Mouse (Mus musculus): ENCODE data around the gene Gnaq. TPM values are rescaled to one million over a fixed set of nuclear protein-coding genes. Genes with fewer than 3 reads are reported as not detected.
"Not testable (repeated sequence)": the region's sequence is repeated elsewhere in the genome, so short reads cannot be mapped to it uniquely, and the experiment has no call there.

The Gnaq gene
- polyA plus RNA-seq, 1 experiment from 2014 or later: 19.6 TPM

GRCm38 (mm10) chr19:16255294-16255693 is 122.7 kb downstream of the Gnaq start:
- Histone ChIP-seq H3K9me3 (replicated peaks) (no peaks in the 10 kb centered on the region), H3K27ac (no peak overlapping the region), H3K4me3 (no peak overlapping the region), H3K27me3 (ENCODE audit: low read depth, poor library complexity, severe bottlenecking) (no peaks in the 10 kb centered on the region), H3K36me3 (no peaks in the 10 kb centered on the region), H3K4me1 (peaks cover 20% of the 10 kb centered on the region)
- DNase-seq (ENCODE audit: low spot score): no peak
- WGBS: 88% methylated on average over 2 of the region's 2 CpGs

DNA sequence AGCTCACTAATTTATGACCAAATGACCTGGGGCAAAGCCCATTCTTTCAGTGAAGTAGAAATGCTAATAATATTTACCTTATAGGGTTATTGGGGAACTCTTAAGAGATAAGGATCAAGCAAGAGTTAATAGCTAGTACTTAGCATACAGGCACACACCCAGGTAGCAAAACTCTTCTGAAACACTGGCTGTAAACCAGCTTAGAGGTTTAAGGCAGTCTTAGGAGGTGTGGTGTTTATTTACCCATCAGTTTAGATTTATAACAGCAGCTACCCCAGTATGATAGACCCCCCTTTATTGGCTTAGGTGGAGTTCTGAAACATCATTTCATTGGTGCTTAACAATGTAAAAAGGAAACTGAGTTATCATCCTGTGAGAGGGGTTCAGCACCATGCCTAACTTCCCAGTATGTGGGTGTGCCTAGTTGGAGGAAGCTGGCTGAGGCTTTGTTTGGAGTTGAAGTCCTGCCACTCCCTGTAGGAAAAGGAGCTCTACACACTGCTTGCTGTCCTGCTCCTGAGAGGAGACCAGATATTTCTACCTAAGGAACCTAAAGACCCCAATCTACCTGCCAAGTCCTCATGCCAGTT is 126.2 kb downstream of the Gnaq start:
- Histone ChIP-seq H3K27me3 (ENCODE audit: low read depth, poor library complexity, severe bottlenecking) (no peaks in the 10 kb centered on the region), H3K9me3 (replicated peaks) (no peaks in the 10 kb centered on the region), H3K4me3 (no peak overlapping the region), H3K27ac (no peak overlapping the region), H3K4me1 (peaks cover 11% of the 10 kb centered on the region; the same call in 1 of the 2 replicates), H3K36me3 (no peaks in the 10 kb centered on the region)
- no peak for DNase-seq (ENCODE audit: low spot score)

- DNase-seq (ENCODE audit: low spot score): no peak
- no peak overlapping the region for H3K4me3 ChIP-seq
- no peaks in the 10 kb centered on the region for H3K36me3 ChIP-seq
- H3K4me1 ChIP-seq: peaks cover 11% of the 10 kb centered on the region; the same call in 1 of the 2 replicates
- 77% methylated on average over 6 of the region's 6 CpGs for WGBS
- H3K27ac ChIP-seq: no peak overlapping the region
- H3K9me3 ChIP-seq (replicated peaks): no peaks in the 10 kb centered on the region
- no peaks in the 10 kb centered on the region for H3K27me3 ChIP-seq (ENCODE audit: low read depth, poor library complexity, severe bottlenecking)
Measured at GRCm38 (mm10) chr19:16259786-16260434, 127.3 kb downstream of the Gnaq start.

DNA sequence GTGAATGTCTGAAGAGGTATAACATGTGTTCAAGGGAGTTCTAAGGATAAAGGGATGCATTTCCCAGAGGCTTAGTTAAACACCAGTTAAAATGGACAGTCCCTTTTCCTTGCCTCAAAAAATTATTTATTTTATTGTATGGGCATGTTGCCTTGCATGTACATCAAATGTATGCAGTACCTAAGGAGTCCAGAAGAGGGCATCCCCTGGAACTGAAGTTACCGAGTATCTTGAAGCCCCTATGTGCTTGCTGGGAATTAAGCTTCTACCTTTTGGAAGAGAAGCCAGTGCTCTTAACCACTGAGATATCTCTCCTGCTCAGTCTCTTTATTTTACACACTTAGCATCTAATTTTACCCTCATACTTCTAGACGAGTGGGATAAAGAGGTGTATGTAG is 127.8 kb downstream of the Gnaq start:
- H3K9me3 ChIP-seq (replicated peaks): no peaks in the 10 kb centered on the region
- no peaks in the 10 kb centered on the region for H3K27me3 ChIP-seq (ENCODE audit: low read depth, poor library complexity, severe bottlenecking)
- peaks cover 11% of the 10 kb centered on the region; the same call in 1 of the 2 replicates for H3K4me1 ChIP-seq
- H3K27ac ChIP-seq: no peak overlapping the region
- no peaks in the 10 kb centered on the region for H3K36me3 ChIP-seq
- no peak for DNase-seq (ENCODE audit: low spot score)
- H3K4me3 ChIP-seq: no peak overlapping the region
- WGBS: 80% methylated on average over 2 of the region's 2 CpGs

GRCm38 (mm10) chr19:16260973-16261372 is 128.3 kb downstream of the Gnaq start:
- Histone ChIP-seq H3K27me3 (ENCODE audit: low read depth, poor library complexity, severe bottlenecking) (no peaks in the 10 kb centered on the region), H3K9me3 (replicated peaks) (no peaks in the 10 kb centered on the region), H3K36me3 (no peaks in the 10 kb centered on the region), H3K4me3 (no peak overlapping the region), H3K27ac (no peak overlapping the region), H3K4me1 (peaks cover 11% of the 10 kb centered on the region; the same call in 1 of the 2 replicates)
- WGBS: 87% methylated on average over 1 of the region's 1 CpGs
- DNase-seq (ENCODE audit: low spot score): no peak

- H3K4me3 ChIP-seq: no peak overlapping the region
- no peak overlapping the region for H3K27ac ChIP-seq
- H3K36me3 ChIP-seq: no peaks in the 10 kb centered on the region
- DNase-seq (ENCODE audit: low spot score): no peak
- H3K4me1 ChIP-seq: peaks cover 11% of the 10 kb centered on the region; the same call in 1 of the 2 replicates
- no peaks in the 10 kb centered on the region for H3K9me3 ChIP-seq (replicated peaks)
- no peaks in the 10 kb centered on the region for H3K27me3 ChIP-seq (ENCODE audit: low read depth, poor library complexity, severe bottlenecking)
- WGBS: 96% methylated on average over 6 of the region's 6 CpGs
Measured at GRCm38 (mm10) chr19:16261631-16262030, 129.0 kb downstream of the Gnaq start.

- Histone ChIP-seq H3K9me3 (replicated peaks) (no peaks in the 10 kb centered on the region), H3K27ac (no peak overlapping the region), H3K36me3 (no peaks in the 10 kb centered on the region), H3K27me3 (ENCODE audit: low read depth, poor library complexity, severe bottlenecking) (no peaks in the 10 kb centered on the region), H3K4me1 (peaks cover 11% of the 10 kb centered on the region; the same call in 1 of the 2 replicates), H3K4me3 (no peak overlapping the region)
- 94% methylated on average over 4 of the region's 4 CpGs for WGBS
- no peak for DNase-seq (ENCODE audit: low spot score)
Measured at GRCm38 (mm10) chr19:16262340-16262739, 129.7 kb downstream of the Gnaq start.

DNA sequence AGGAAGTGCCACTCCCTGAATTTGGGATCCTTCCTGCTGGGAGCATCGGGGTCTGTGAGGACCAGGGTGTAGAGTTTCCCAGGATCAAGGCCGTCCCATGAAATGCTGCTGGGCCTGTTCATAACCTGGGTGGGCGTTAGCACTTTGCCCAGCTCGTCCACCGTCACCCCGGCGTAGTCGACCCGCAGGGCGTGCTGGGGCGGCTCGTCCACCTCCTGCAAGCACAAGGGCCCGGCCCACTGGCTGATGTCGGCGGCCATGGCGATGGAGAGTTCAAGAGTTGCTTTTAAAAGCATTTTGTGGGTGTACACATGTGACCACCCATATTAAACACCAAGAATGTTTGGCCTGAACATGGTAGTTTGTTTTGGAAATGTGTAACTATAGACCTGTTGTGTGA is 134.7 kb downstream of the Gnaq start:
- H3K36me3 ChIP-seq; H3K4me1 ChIP-seq; DNase-seq (ENCODE audit: low spot score); H3K9me3 ChIP-seq (replicated peaks); H3K27me3 ChIP-seq (ENCODE audit: low read depth, poor library complexity, severe bottlenecking); H3K27ac ChIP-seq; H3K4me3 ChIP-seq: not testable (repeated sequence)
- WGBS: 91% methylated on average over 12 of the region's 16 CpGs

DNA sequence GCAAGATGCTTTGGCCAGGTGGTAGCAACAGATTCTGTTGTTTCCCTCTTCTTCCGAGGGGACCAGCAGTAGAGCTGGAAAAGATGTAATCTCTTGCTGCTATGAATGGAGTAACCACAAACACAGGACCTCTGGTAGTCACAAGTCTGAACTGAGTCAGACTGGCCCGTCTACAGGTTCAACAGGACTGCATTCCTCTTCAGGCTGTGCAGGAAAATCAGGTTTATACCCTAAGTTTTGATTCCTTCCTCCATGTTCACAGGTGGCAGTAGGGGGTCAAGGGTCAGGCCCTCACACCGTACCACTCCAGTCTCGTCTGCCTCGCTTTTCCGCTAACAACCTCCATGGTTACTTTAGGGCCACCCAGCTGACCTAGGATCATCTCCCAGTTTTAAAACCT is 137.6 kb downstream of the Gnaq start:
- H3K4me1 ChIP-seq: peaks cover 13% of the 10 kb centered on the region
- H3K4me3 ChIP-seq: no peak overlapping the region
- DNase-seq (ENCODE audit: low spot score): no peak
- H3K9me3 ChIP-seq (replicated peaks): no peaks in the 10 kb centered on the region
- H3K36me3 ChIP-seq: no peaks in the 10 kb centered on the region
- 81% methylated on average over 6 of the region's 6 CpGs for WGBS
- no peak overlapping the region for H3K27ac ChIP-seq
- H3K27me3 ChIP-seq (ENCODE audit: low read depth, poor library complexity, severe bottlenecking): no peaks in the 10 kb centered on the region

GRCm38 (mm10) chr19:16271002-16271401 is 138.4 kb downstream of the Gnaq start:
- DNase-seq (ENCODE audit: low spot score): no peak
- no peaks in the 10 kb centered on the region for H3K27me3 ChIP-seq (ENCODE audit: low read depth, poor library complexity, severe bottlenecking)
- peaks cover 13% of the 10 kb centered on the region for H3K4me1 ChIP-seq
- H3K9me3 ChIP-seq (replicated peaks): no peaks in the 10 kb centered on the region
- H3K4me3 ChIP-seq: no peak overlapping the region
- no peak overlapping the region for H3K27ac ChIP-seq
- no peaks in the 10 kb centered on the region for H3K36me3 ChIP-seq
- 95% methylated on average over 1 of the region's 1 CpGs for WGBS

- Histone ChIP-seq H3K27ac (no peak overlapping the region), H3K4me3 (no peak overlapping the region), H3K4me1 (peaks cover 13% of the 10 kb centered on the region), H3K36me3 (peaks cover 5% of the 10 kb centered on the region), H3K9me3 (replicated peaks) (no peaks in the 10 kb centered on the region), H3K27me3 (ENCODE audit: low read depth, poor library complexity, severe bottlenecking) (no peaks in the 10 kb centered on the region)
- DNase-seq (ENCODE audit: low spot score): no peak
- WGBS: 80% methylated on average over 4 of the region's 4 CpGs
Measured at GRCm38 (mm10) chr19:16273021-16273420, 140.4 kb downstream of the Gnaq start.

DNA sequence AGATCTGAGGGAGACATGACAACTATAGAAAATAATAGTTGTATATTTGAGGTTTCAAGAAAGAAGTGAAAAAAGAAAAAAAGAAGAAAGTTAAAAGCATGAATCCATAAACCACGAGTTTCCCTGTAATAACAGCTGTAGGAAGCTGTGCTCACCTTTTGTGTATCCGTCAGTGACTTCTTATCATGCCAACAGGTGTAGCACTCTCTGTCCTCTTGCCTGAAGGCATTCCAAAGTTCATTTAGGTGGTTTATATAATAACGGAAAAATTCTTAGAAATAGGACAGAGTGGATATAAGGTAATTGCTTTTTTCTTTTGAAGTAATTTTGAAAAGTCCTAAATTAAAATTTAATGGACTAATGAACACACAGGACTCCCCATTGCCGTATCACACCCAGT is 147.6 kb downstream of the Gnaq start:
- Histone ChIP-seq H3K4me3 (no peak overlapping the region), H3K9me3 (replicated peaks) (no peaks in the 10 kb centered on the region), H3K27ac (no peak overlapping the region), H3K4me1 (no peaks in the 10 kb centered on the region), H3K27me3 (ENCODE audit: low read depth, poor library complexity, severe bottlenecking) (no peaks in the 10 kb centered on the region), H3K36me3 (peaks cover 13% of the 10 kb centered on the region)
- DNase-seq (ENCODE audit: low spot score): no peak
- WGBS: 86% methylated on average over 4 of the region's 4 CpGs

GRCm38 (mm10) chr19:16285051-16286028 is 152.7 kb downstream of the Gnaq start:
- Histone ChIP-seq H3K27me3 (ENCODE audit: low read depth, poor library complexity, severe bottlenecking) (no peaks in the 10 kb centered on the region), H3K9me3 (replicated peaks) (no peaks in the 10 kb centered on the region), H3K4me3 (no peak overlapping the region), H3K36me3 (no peaks in the 10 kb centered on the region), H3K4me1 (peaks cover 16% of the 10 kb centered on the region), H3K27ac (no peak overlapping the region)
- no peak for DNase-seq (ENCODE audit: low spot score)
- 86% methylated on average over 11 of the region's 11 CpGs for WGBS

All from limb, embryonic 10.5 days (tissue).